Mouse (Mus musculus) neural tube, embryonic 14.5 days (tissue): Measurements from ENCODE around the gene Mcm8. TPM values are rescaled to one million over a fixed set of nuclear protein-coding genes. Genes with fewer than 3 reads are reported as not detected.

Experiments
- ATAC-seq: fragments of 200-750 bp; cut with Nextera tagmentation; 2 replicates; pipeline ENCODE4 v1.8.0; 2017; ENCODE audit warnings: low read depth, mild to moderate bottlenecking, moderate TSS enrichment, moderate library complexity
- H3K27ac ChIP-seq: fragments of 300-500 bp; sonication (generic); 2 replicates; pipeline ENCODE4 v1.5.1; 2014; ENCODE audit warnings: low read depth, mild to moderate bottlenecking, control low read depth, low read length, moderate library complexity, mixed read lengths
- H3K27me3 ChIP-seq: fragments of 300-500 bp; sonication (generic); 2 replicates; pipeline ENCODE4 v1.6.1; 2014; ENCODE audit warnings: low read length; ENCODE audit not compliant: control insufficient read depth, insufficient read depth
- H3K36me3 ChIP-seq: fragments of 300-500 bp; sonication (generic); 2 replicates; pipeline ENCODE4 v1.6.1; 2014; ENCODE audit warnings: low read length, mixed read lengths; ENCODE audit not compliant: control insufficient read depth, insufficient read depth
- H3K4me1 ChIP-seq: fragments of 300-500 bp; sonication (generic); 2 replicates; pipeline ENCODE4 v1.6.1; 2014; ENCODE audit warnings: low read length; ENCODE audit not compliant: control insufficient read depth, insufficient read depth
- H3K4me2 ChIP-seq: fragments of 300-500 bp; sonication (generic); 2 replicates; pipeline ENCODE4 v1.6.1; 2014; ENCODE audit warnings: mild to moderate bottlenecking, low read depth, low read length, control low read depth
- H3K4me3 ChIP-seq: fragments of 300-500 bp; sonication (generic); 2 replicates; pipeline ENCODE4 v1.5.1; 2014; ENCODE audit warnings: low read depth, low read length, control low read depth, mixed read lengths
- H3K9ac ChIP-seq: fragments of 300-500 bp; sonication (generic); replicated peaks from 2 replicates; pipeline ENCODE4 v1.6.1; 2014; ENCODE audit warnings: low read depth, mild to moderate bottlenecking, control low read depth, low read length, mixed read lengths
- H3K9me3 ChIP-seq: fragments of 300-500 bp; sonication (generic); 2 replicates; pipeline ENCODE4 v1.6.1; 2016; ENCODE audit warnings: low read length; ENCODE audit not compliant: control insufficient read depth
- WGBS: fragments of 180-500 bp; shearing (Covaris S2); extraction: QIAGEN DNeasy Blood & Tissue Kit; methylation state at CpG from one replicate; pipeline ENCODE4 v1.1.7; 2014; 5-methylcytosine and 5-hydroxymethylcytosine counted together
- polyA plus RNA-seq: library from polyadenylated mRNA; unstranded; fragments of >200 nt; fragmentation: Nextera tagmentation; extraction: Ambion mirVana; gene quantifications from 2 replicates; pipeline ENCODE4 v1.2.1, GENCODE M21; 2014

The Mcm8 gene
- polyA plus RNA-seq, 1 experiment from 2014 or later = 5.7 TPM

- Histone ChIP-seq H3K9ac (no peak overlapping the region), H3K36me3 (peaks cover 6% of the 10 kb centered on the region; the same call in 1 of the 2 replicates), H3K4me2 (no peak overlapping the region), H3K27me3 (no peaks in the 10 kb centered on the region), H3K9me3 (no peaks in the 10 kb centered on the region), H3K4me1 (no peaks in the 10 kb centered on the region), H3K4me3 (no peak overlapping the region), H3K27ac (no peak overlapping the region)
- WGBS = 95% methylated on average over 2 of the region's 2 CpGs
- no peak for ATAC-seq
Measured at GRCm38 (mm10) chr2:132863325-132863724, 47.4 kb downstream of the Mcm8 start.

GRCm38 (mm10) chr2:132867521-132867920 is 51.6 kb downstream of the Mcm8 start:
- Histone ChIP-seq H3K27ac (no peak overlapping the region), H3K4me1 (no peaks in the 10 kb centered on the region), H3K36me3 (peaks cover 6% of the 10 kb centered on the region; the same call in 1 of the 2 replicates), H3K9me3 (no peaks in the 10 kb centered on the region), H3K4me3 (no peak overlapping the region), H3K9ac (no peak overlapping the region), H3K27me3 (no peaks in the 10 kb centered on the region), H3K4me2 (no peak overlapping the region)
- ATAC-seq = no peak
- 80% methylated on average over 5 of the region's 5 CpGs for WGBS

GRCm38 (mm10) chr2:132869682-132870081 is 53.7 kb downstream of the Mcm8 start:
- Histone ChIP-seq H3K36me3 (peaks cover 3% of the 10 kb centered on the region; the same call in 1 of the 2 replicates), H3K9ac (no peak overlapping the region), H3K4me2 (no peak overlapping the region), H3K4me1 (no peaks in the 10 kb centered on the region), H3K4me3 (no peak overlapping the region), H3K9me3 (no peaks in the 10 kb centered on the region), H3K27me3 (no peaks in the 10 kb centered on the region), H3K27ac (no peak overlapping the region)
- WGBS = 91% methylated on average over 5 of the region's 5 CpGs
- ATAC-seq = no peak

GRCm38 (mm10) chr2:132870286-132870685 is 54.3 kb downstream of the Mcm8 start:
- no peak for ATAC-seq
- Histone ChIP-seq H3K27me3 (no peaks in the 10 kb centered on the region), H3K4me3 (no peak overlapping the region), H3K4me1 (no peaks in the 10 kb centered on the region), H3K36me3 (no peaks in the 10 kb centered on the region), H3K27ac (no peak overlapping the region), H3K9me3 (no peaks in the 10 kb centered on the region), H3K9ac (no peak overlapping the region), H3K4me2 (no peak overlapping the region)
- WGBS = 86% methylated on average over 4 of the region's 4 CpGs

- H3K36me3 ChIP-seq = no peaks in the 10 kb centered on the region
- no peak overlapping the region for H3K4me2 ChIP-seq
- 84% methylated on average over 3 of the region's 3 CpGs for WGBS
- no peak overlapping the region for H3K4me3 ChIP-seq
- no peak overlapping the region for H3K27ac ChIP-seq
- no peak overlapping the region for H3K9ac ChIP-seq
- no peaks in the 10 kb centered on the region for H3K9me3 ChIP-seq
- no peak for ATAC-seq
- no peaks in the 10 kb centered on the region for H3K4me1 ChIP-seq
- H3K27me3 ChIP-seq = no peaks in the 10 kb centered on the region
Measured at GRCm38 (mm10) chr2:132871663-132872062, 55.7 kb downstream of the Mcm8 start.

GRCm38 (mm10) chr2:132873657-132874326 is 57.9 kb downstream of the Mcm8 start:
- no peak overlapping the region for H3K9ac ChIP-seq
- no peaks in the 10 kb centered on the region for H3K36me3 ChIP-seq
- no peaks in the 10 kb centered on the region for H3K9me3 ChIP-seq
- H3K27me3 ChIP-seq = peaks cover 8% of the 10 kb centered on the region
- no peak overlapping the region for H3K4me3 ChIP-seq
- WGBS = 82% methylated on average over 10 of the region's 10 CpGs
- ATAC-seq = no peak
- H3K4me1 ChIP-seq = no peaks in the 10 kb centered on the region
- no peak overlapping the region for H3K4me2 ChIP-seq
- H3K27ac ChIP-seq = no peak overlapping the region

GRCm38 (mm10) chr2:132876991-132877390 is 61.0 kb downstream of the Mcm8 start:
- Histone ChIP-seq H3K9ac (no peak overlapping the region), H3K4me1 (0 out of 2 replicates have a peak, but pooled peaks cover 3% of the 10 kb centered on the region), H3K4me3 (no peak overlapping the region), H3K27ac (no peak overlapping the region), H3K36me3 (no peaks in the 10 kb centered on the region), H3K27me3 (peaks cover 15% of the 10 kb centered on the region), H3K9me3 (no peaks in the 10 kb centered on the region), H3K4me2 (no peak overlapping the region)
- no peak for ATAC-seq
- 66% methylated on average over 1 of the region's 1 CpGs for whole genome bisulfite sequencing

GRCm38 (mm10) chr2:132879261-132880044 is 63.5 kb downstream of the Mcm8 start:
- H3K4me1 ChIP-seq = 0 out of 2 replicates have a peak, but pooled peaks cover 3% of the 10 kb centered on the region
- H3K9ac ChIP-seq = peak overlapping the region; percentile 57
- peaks cover 15% of the 10 kb centered on the region for H3K27me3 ChIP-seq
- H3K36me3 ChIP-seq = no peaks in the 10 kb centered on the region
- peak; percentile 87 for ATAC-seq
- no peak overlapping the region for H3K27ac ChIP-seq
- H3K9me3 ChIP-seq = no peaks in the 10 kb centered on the region
- H3K4me2 ChIP-seq = peak overlapping the region; percentile 99
- WGBS = under 1% methylated on average over 57 of the region's 58 CpGs
- H3K4me3 ChIP-seq = peak overlapping the region; percentile 47
